Mouse (Mus musculus) heart, adult 18-20 months (tissue): Measurements from ENCODE around the gene 4632433K11Rik. TPM values are rescaled to one million over a fixed set of nuclear protein-coding genes. Genes with fewer than 3 reads are reported as not detected.

Experiments used
- total RNA-seq, 2 experiments: library from RNA; stranded (reverse); gene quantifications; 2 replicates each; pipeline ENCODE4 v1.2.3; 2021

4632433K11Rik gene
- total RNA-seq, 2 experiments from 2014 or later: not detected

Other genes with a start within 250 kb of the 4632433K11Rik start
- 1 to 10 TPM; 2.4 to 5.4 TPM for gene Tmem238, start 244.5 kb upstream of the 4632433K11Rik start, total RNA-seq
- 100 to 1,000 TPM; 468 to 578 TPM for gene Rpl28, start 241.2 kb upstream of the 4632433K11Rik start, total RNA-seq
- 100 to 1,000 TPM in 1 of 2 experiments, 10 to 100 TPM in 1; 93.4 to 105 TPM for gene Ube2s, start 221.5 kb upstream of the 4632433K11Rik start, total RNA-seq
- gene Shisa7, start 189.4 kb upstream of the 4632433K11Rik start, total RNA-seq: not detected
- 1 to 10 TPM; 3.5 to 6.3 TPM for gene Isoc2b, start 163.9 kb upstream of the 4632433K11Rik start, total RNA-seq
- gene Isoc2a, start 157.0 kb upstream of the 4632433K11Rik start, total RNA-seq: 10 to 100 TPM; 55.3 to 57.3 TPM
- not detected for gene Gm36210, start 127.6 kb upstream of the 4632433K11Rik start, total RNA-seq
- 1 to 10 TPM; 5.3 to 6.4 TPM for gene Zfp628, start 118.9 kb upstream of the 4632433K11Rik start, total RNA-seq
- 1 to 10 TPM; 4.2 to 6.1 TPM for gene Nat14, start 112.1 kb upstream of the 4632433K11Rik start, total RNA-seq
- gene Ssc5d, start 108.3 kb upstream of the 4632433K11Rik start, total RNA-seq: 1 to 10 TPM; 2.0 to 2.4 TPM
- gene Sbk2, start 69.7 kb upstream of the 4632433K11Rik start, total RNA-seq: 10 to 100 TPM; 25.9 to 30.0 TPM
- gene Sbk3, start 63.0 kb upstream of the 4632433K11Rik start, total RNA-seq: 10 to 100 TPM; 37.3 to 39.0 TPM
- gene Zfp579, start 38.0 kb upstream of the 4632433K11Rik start, total RNA-seq: 10 to 100 TPM; 11.0 to 12.6 TPM
- 10 to 100 TPM in 1 of 2 experiments, 1 to 10 TPM in 1; 9.2 to 11.8 TPM for gene Zfp524, start 19.7 kb upstream of the 4632433K11Rik start, total RNA-seq
- 10 to 100 TPM; 16.2 to 17.0 TPM for gene Fiz1, start 19.4 kb upstream of the 4632433K11Rik start, total RNA-seq
- gene Gm44973, start 18.6 kb upstream of the 4632433K11Rik start, total RNA-seq: not detected
- 10 to 100 TPM; 11.5 to 14.0 TPM for gene Zfp865, start 13.7 kb upstream of the 4632433K11Rik start, total RNA-seq
- gene Ccdc106, start 13.6 kb upstream of the 4632433K11Rik start, total RNA-seq: under 1 TPM in 1 of 2 experiments, not detected in 1; 0.20 TPM
- gene Zfp784, start 4.3 kb downstream of the 4632433K11Rik start, total RNA-seq: 1 to 10 TPM; 5.1 to 5.5 TPM
- gene Zfp580, start 17.4 kb downstream of the 4632433K11Rik start, total RNA-seq: 1 to 10 TPM; 4.2 TPM
- 10 to 100 TPM; 67.1 to 68.1 TPM for gene U2af2, start 28.0 kb downstream of the 4632433K11Rik start, total RNA-seq
- gene Epn1, start 46.1 kb downstream of the 4632433K11Rik start, total RNA-seq: 100 to 1,000 TPM; 183 to 191 TPM
- not detected for gene Rfpl4, start 82.8 kb downstream of the 4632433K11Rik start, total RNA-seq
- 1 to 10 TPM; 7.5 to 8.3 TPM for gene Rasl2-9, start 91.8 kb downstream of the 4632433K11Rik start, total RNA-seq
- not detected for gene Vmn1r55, start 115.6 kb downstream of the 4632433K11Rik start, total RNA-seq
- not detected for gene Vmn1r56, start 162.6 kb downstream of the 4632433K11Rik start, total RNA-seq
- gene Vmn1r57, start 184.4 kb downstream of the 4632433K11Rik start, total RNA-seq: not detected